In genomic region chr9:22085022-22085834, GRCm38 (mm10) we compare ENCODE assay signal across 8 mouse cellular contexts. TPM values are rescaled to one million over a fixed set of nuclear protein-coding genes. Genes with fewer than 3 reads are reported as not detected.
A peak's percentile ranks its signal among the peaks of the same experiment; 100 is the strongest.
DNase-seq lines count a peak whose midpoint lies in the region; ATAC-seq and TF ChIP-seq lines count a peak whose summit lies in the region.

Gene Ecsit, minus strand, starts transcription at chr9:22085438.

- DNase-seq in gastrocnemius, adult 8-10 months (ENCODE audit: low spot score in 2 of 2) = peak; percentile 94 to 95
- DNase-seq in hindlimb bud, embryonic 11.5 days (ENCODE audit: extremely low spot score, low read depth, low spot score) = peak; percentile 90
- DNase-seq in left cerebral cortex, adult 8-10 months (ENCODE audit: low spot score in 2 of 2) = peak; percentile 86 to 98
- DNase-seq in right cerebral cortex, postnatal 10 days (ENCODE audit: low spot score in 2 of 2) = peak; percentile 98 to 99
- peak; percentile 79 for DNase-seq in urinary bladder, postnatal 25 days (ENCODE audit: low spot score)

- H3K27me3 ChIP-seq in megakaryocyte, embryonic 14.5 days (replicated peaks) = peaks cover 7% of the 10 kb centered on the region

- ATAC-seq in activated CD4-positive, CD25-positive, alpha-beta regulatory T cell, adult 4 months = peak; percentile 98

- H3K4me3 ChIP-seq in cortical plate, adult 2 months (ENCODE audit: insufficient read depth, low read length) = peak within 1 kb of the TSS; percentile 81
- H3K4me3 ChIP-seq in megakaryocyte, embryonic 14.5 days (replicated peaks) = peak within 1 kb of the TSS; percentile 98

- TF ChIP-seq POLR2A in cortical plate, adult 2 months (IDR thresholded peaks at IDR 0.05; ENCODE audit: extremely low read depth, insufficient read depth, low read length) = peak; percentile 92

- peak within 1 kb of the TSS; percentile 63 for H3K27ac ChIP-seq in cortical plate, adult 2 months (ENCODE audit: insufficient read depth, low read length)

- no peaks in the 10 kb centered on the region for H3K9me3 ChIP-seq in megakaryocyte, embryonic 14.5 days

- peaks cover 12% of the 10 kb centered on the region for H3K36me3 ChIP-seq in megakaryocyte, embryonic 14.5 days (replicated peaks; ENCODE audit: low read length)

- TF ChIP-seq CTCF in cortical plate, adult 2 months (IDR thresholded peaks at IDR 0.05; ENCODE audit: extremely low read depth, insufficient read depth, low read length) = no peak

- no peaks in the 10 kb centered on the region for H3K4me1 ChIP-seq in cortical plate, adult 2 months (ENCODE audit: control insufficient read depth, insufficient read depth, low read length)
- peaks cover 34% of the 10 kb centered on the region for H3K4me1 ChIP-seq in megakaryocyte, embryonic 14.5 days

RNA-seq across cellular contexts. Expression of gene Ecsit, which starts in this region (rescaled TPM):
- polyA plus RNA-seq in activated CD4-positive, CD25-positive, alpha-beta regulatory T cell, adult 4 months (2017; shearing (Covaris generic)) = 10 to 100 TPM; 31.0 to 31.1 TPM
- polyA plus RNA-seq in cortical plate, adult 2 months (2012; rRNA removed) = 57.4 and 62.3 TPM in 2 replicates
- 100 to 1,000 TPM in 1 of 4 experiments, 10 to 100 TPM in 3; 79.8 to 101 (median 93.0) TPM for total RNA-seq in gastrocnemius, adult 8-10 months (2022)
- 10 to 100 TPM; 45.4 to 50.8 (median 48.0) TPM for total RNA-seq in left cerebral cortex, adult 8-10 months (2022)
- polyA plus RNA-seq in megakaryocyte, embryonic 14.5 days (2012; ENCODE audit: insufficient read depth, low replicate concordance) = 7.2 and 16.8 TPM in 2 replicates

Comparison
In these comparisons a context has a peak if more than half of its experiments do, and no peak if none do; other contexts are left out.
1. Peak in every context shown above with its lines: DNase-seq, ATAC-seq, H3K4me3 ChIP-seq and H3K27ac ChIP-seq.